In the genomic region with DNA sequence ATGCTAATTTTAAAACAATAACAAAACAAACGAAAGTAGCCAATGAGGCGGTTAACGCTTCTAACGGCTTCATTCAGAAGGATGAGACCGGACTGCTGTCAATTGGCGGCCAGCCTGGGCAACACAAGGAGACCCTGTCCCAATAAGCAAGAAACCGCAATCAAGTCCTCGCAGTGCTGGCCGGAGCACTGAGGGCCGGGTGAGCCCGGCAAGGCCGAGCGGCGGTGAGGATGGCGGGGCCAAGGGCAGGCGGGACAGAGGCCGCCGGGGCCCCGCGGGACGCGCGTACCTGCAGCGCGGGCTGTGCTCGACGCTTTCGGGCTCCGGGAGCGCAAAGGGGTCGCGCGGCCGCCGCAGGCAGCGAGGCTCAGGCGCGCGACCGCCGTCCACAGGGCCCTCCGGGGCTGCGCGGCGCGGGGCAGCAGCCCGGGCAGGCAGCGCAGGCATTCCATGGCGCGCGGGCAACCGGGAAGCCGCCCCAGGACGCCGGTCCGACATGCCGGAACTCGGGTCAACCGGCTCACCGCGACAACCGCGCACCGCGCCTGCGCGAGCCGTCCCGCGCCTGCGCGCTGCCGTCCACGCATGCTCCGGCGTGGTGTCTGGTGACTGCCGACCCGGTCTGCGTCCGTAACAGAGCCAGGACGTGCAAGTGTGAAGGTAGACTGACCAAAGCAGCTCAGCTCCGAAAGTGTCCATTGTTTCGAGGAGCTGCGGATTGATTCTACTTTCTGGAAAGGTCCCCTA, we compare ENCODE assay signal across 8 mouse cellular contexts. TPM values are rescaled to one million over a fixed set of nuclear protein-coding genes. Genes with fewer than 3 reads are reported as not detected.
DNase-seq lines count a peak whose midpoint lies in the region; ATAC-seq lines count a peak whose summit lies in the region.

A gene (minus strand): TSS at position 587 of the 747 bp plus-strand sequence.

- DNase-seq in T-cell, adult 2 months (ENCODE audit: low spot score), result peak; percentile 85
- peak; percentile 89 to 91 for DNase-seq in cerebellum, postnatal 36 days
- DNase-seq in gastrocnemius, adult 18-20 months (ENCODE audit: low spot score), result peak; percentile 85
- peak; percentile 81 to 92 for DNase-seq in left cerebral cortex, adult 18-20 months (ENCODE audit: low spot score in 2 of 2)
- DNase-seq in right cerebral cortex, adult 18-20 months, result peak; percentile 89
- peak; percentile 39 for DNase-seq in urinary bladder, postnatal 10 days (ENCODE audit: low spot score)

- ATAC-seq in hindbrain, embryonic 16.5 days, result peak; percentile 97

- peak within 1 kb of the TSS; percentile 88 for H3K27ac ChIP-seq in hindbrain, embryonic 16.5 days (ENCODE audit: low read depth, low read length)
- peak within 1 kb of the TSS; percentile 43 for H3K27ac ChIP-seq in macrophage

- no peaks in the 10 kb centered on the region for H3K9me3 ChIP-seq in hindbrain, embryonic 16.5 days (ENCODE audit: control insufficient read depth, low read length)

- peak within 1 kb of the TSS; percentile 94 for H3K4me3 ChIP-seq in hindbrain, embryonic 16.5 days (ENCODE audit: low read length)
- peak within 1 kb of the TSS; percentile 68 for H3K4me3 ChIP-seq in macrophage (ENCODE audit: inconsistent target)

- H3K4me1 ChIP-seq in hindbrain, embryonic 16.5 days (ENCODE audit: control insufficient read depth, insufficient read depth, low read depth, low read length), result peaks cover 13% of the 10 kb centered on the region

- peak within 1 kb of the TSS; percentile 55 for H3K4me2 ChIP-seq in hindbrain, embryonic 16.5 days (ENCODE audit: low read length)

- no peaks in the 10 kb centered on the region for H3K27me3 ChIP-seq in hindbrain, embryonic 16.5 days (replicated peaks; ENCODE audit: control insufficient read depth, insufficient read depth, low read length)

- no peaks in the 10 kb centered on the region; the same call in 1 of the 2 replicates for H3K36me3 ChIP-seq in hindbrain, embryonic 16.5 days (ENCODE audit: control insufficient read depth, insufficient read depth, low read length)
- H3K36me3 ChIP-seq in macrophage (ENCODE audit: inconsistent target), result 0 out of 2 replicates have a peak, but pooled peaks cover 5% of the 10 kb centered on the region

- peaks cover 23% of the 10 kb centered on the region for H3K79me2 ChIP-seq in macrophage (ENCODE audit: inconsistent target)

- H3K9ac ChIP-seq in hindbrain, embryonic 16.5 days (ENCODE audit: low read depth, low read length), result peak within 1 kb of the TSS; percentile 93

- under 1% methylated on average over 72 of the region's 84 CpGs for WGBS in hindbrain, embryonic 16.5 days
- WGBS in macrophage (ENCODE audit: missing documents), result under 1% methylated on average over 64 of the region's 84 CpGs

RNA-seq across cellular contexts. Expression of the gene that starts here (rescaled TPM):
- total RNA-seq in gastrocnemius, adult 18-20 months (2021), result 10 to 100 TPM; 35.7 to 37.5 TPM
- 12.8 and 14.7 TPM in 2 replicates for polyA plus RNA-seq in hindbrain, embryonic 16.5 days (2015; fragmentation: Nextera tagmentation; extraction: Ambion mirVana)
- 10 to 100 TPM; 48.5 to 54.1 TPM for total RNA-seq in left cerebral cortex, adult 18-20 months (2021)
- 100 to 1,000 TPM in 1 of 26 experiments, 10 to 100 TPM in 24, 1 to 10 TPM in 1; 7.6 to 111 (median 56.3) TPM for total RNA-seq in macrophage (2018; cell fraction: chromatin; rRNA removed)
- 10 to 100 TPM; 10.7 to 19.1 (median 14.6) TPM for total RNA-seq in macrophage (2018; cell fraction: cytosol; rRNA removed)
- total RNA-seq in macrophage (2018; cell fraction: nucleus; rRNA removed), result 10 to 100 TPM in 25 of 26 experiments, 1 to 10 TPM in 1; 7.3 to 74.2 (median 27.2) TPM
- 13.4 to 13.7 TPM (median 13.6 TPM) in 3 replicates for polyA plus RNA-seq in macrophage (2018)

Comparison
In these comparisons a context has a peak if more than half of its experiments do, and no peak if none do; other contexts are left out.
1. Peak in every context shown above with its lines: DNase-seq, ATAC-seq, H3K4me3 ChIP-seq and H3K27ac ChIP-seq.
2. DNase-seq: peak in every context shown above with its lines; median percentile 90 in cerebellum, postnatal 36 days; 89 in right cerebral cortex, adult 18-20 months; 86 in left cerebral cortex, adult 18-20 months; 85 in T-cell, adult 2 months; 85 in gastrocnemius, adult 18-20 months; 39 in urinary bladder, postnatal 10 days.